Mouse (Mus musculus): ENCODE results near the gene Trim40. TPM values are rescaled to one million over a fixed set of nuclear protein-coding genes. Genes with fewer than 3 reads are reported as not detected.
"Not testable (repeated sequence)": the region's sequence is repeated elsewhere in the genome, so short reads cannot be mapped to it uniquely, and the experiment has no call there.

Gene Trim40
- polyA plus RNA-seq, 1 experiment from 2014 or later, result not detected

DNA sequence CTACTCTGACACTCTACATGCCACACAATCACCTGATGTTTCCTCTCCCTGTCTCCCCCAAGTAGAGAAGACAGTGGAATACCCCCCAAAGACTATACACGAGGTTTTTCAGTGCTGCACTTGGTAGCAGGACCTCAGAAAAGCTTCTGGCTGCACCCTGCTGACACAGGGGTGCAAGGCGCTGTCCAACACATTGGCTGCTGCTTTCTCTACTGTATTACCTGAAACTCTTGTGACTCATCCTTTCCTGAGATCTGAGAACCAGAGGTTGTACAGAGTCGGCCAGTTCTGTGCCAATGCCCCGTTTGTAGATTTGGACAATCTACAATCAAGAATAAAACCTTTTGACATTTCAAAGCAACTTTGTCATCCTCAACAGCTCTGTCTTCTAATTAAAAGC lies 19.9 kb upstream of the Trim40 start:
- Histone ChIP-seq H3K9me3 (replicated peaks) (no peaks in the 10 kb centered on the region), H3K4me3 (no peak overlapping the region), H3K27me3 (ENCODE audit: low read depth, poor library complexity, severe bottlenecking) (no peaks in the 10 kb centered on the region), H3K36me3 (no peaks in the 10 kb centered on the region), H3K27ac (no peak overlapping the region), H3K4me1 (no peaks in the 10 kb centered on the region)
- no peak for DNase-seq (ENCODE audit: low spot score)
- 57% methylated on average over 4 of the region's 4 CpGs for WGBS

- DNase-seq (ENCODE audit: low spot score), result no peak
Observed at GRCm38 (mm10) chr17:36908235-36908634, 18.3 kb upstream of the Trim40 start.

GRCm38 (mm10) chr17:36903651-36904050 lies 13.7 kb upstream of the Trim40 start:
- no peak overlapping the region for H3K27ac ChIP-seq
- no peaks in the 10 kb centered on the region for H3K36me3 ChIP-seq
- 81% methylated on average over 3 of the region's 3 CpGs for WGBS
- H3K9me3 ChIP-seq (replicated peaks), result no peaks in the 10 kb centered on the region
- no peaks in the 10 kb centered on the region for H3K27me3 ChIP-seq (ENCODE audit: low read depth, poor library complexity, severe bottlenecking)
- H3K4me3 ChIP-seq, result no peak overlapping the region
- DNase-seq (ENCODE audit: low spot score), result no peak
- no peaks in the 10 kb centered on the region for H3K4me1 ChIP-seq

More at GRCm38 (mm10) chr17:36908235-36908634, 18.3 kb upstream of the Trim40 start:
- Histone ChIP-seq H3K27ac (no peak overlapping the region), H3K9me3 (replicated peaks) (no peaks in the 10 kb centered on the region), H3K4me3 (no peak overlapping the region), H3K4me1 (no peaks in the 10 kb centered on the region), H3K36me3 (no peaks in the 10 kb centered on the region), H3K27me3 (ENCODE audit: low read depth, poor library complexity, severe bottlenecking) (no peaks in the 10 kb centered on the region)
- 36% methylated on average over 1 of the region's 1 CpGs for WGBS

- no peak overlapping the region for H3K4me3 ChIP-seq
- no peaks in the 10 kb centered on the region for H3K36me3 ChIP-seq
- H3K27ac ChIP-seq, result no peak overlapping the region
- no peak for DNase-seq (ENCODE audit: low spot score)
- no peaks in the 10 kb centered on the region for H3K27me3 ChIP-seq (ENCODE audit: low read depth, poor library complexity, severe bottlenecking)
- H3K4me1 ChIP-seq, result no peaks in the 10 kb centered on the region
- H3K9me3 ChIP-seq (replicated peaks), result no peaks in the 10 kb centered on the region
- 35% methylated on average over 1 of the region's 1 CpGs for WGBS
Observed at GRCm38 (mm10) chr17:36900691-36901090, 10.8 kb upstream of the Trim40 start.

- DNase-seq (ENCODE audit: low spot score), result no peak
- Histone ChIP-seq H3K27me3 (ENCODE audit: low read depth, poor library complexity, severe bottlenecking) (no peaks in the 10 kb centered on the region), H3K4me1 (no peaks in the 10 kb centered on the region), H3K36me3 (no peaks in the 10 kb centered on the region), H3K9me3 (replicated peaks) (no peaks in the 10 kb centered on the region), H3K4me3 (no peak overlapping the region), H3K27ac (no peak overlapping the region)
- 83% methylated on average over 5 of the region's 5 CpGs for WGBS
Observed at GRCm38 (mm10) chr17:36900001-36900400, 10.1 kb upstream of the Trim40 start.

GRCm38 (mm10) chr17:36899376-36899775 lies 9.5 kb upstream of the Trim40 start:
- no peak overlapping the region for H3K27ac ChIP-seq
- 84% methylated on average over 4 of the region's 4 CpGs for WGBS
- no peaks in the 10 kb centered on the region for H3K27me3 ChIP-seq (ENCODE audit: low read depth, poor library complexity, severe bottlenecking)
- no peak for DNase-seq (ENCODE audit: low spot score)
- no peak overlapping the region for H3K4me3 ChIP-seq
- H3K4me1 ChIP-seq, result no peaks in the 10 kb centered on the region
- no peaks in the 10 kb centered on the region for H3K36me3 ChIP-seq
- H3K9me3 ChIP-seq (replicated peaks), result no peaks in the 10 kb centered on the region

GRCm38 (mm10) chr17:36897552-36898205 lies 7.8 kb upstream of the Trim40 start, which contains the start of gene Trim31:
Gene Trim31, plus strand, starts transcription at chr17:36898118.
- Histone ChIP-seq H3K27ac (no peak within 1 kb of the TSS), H3K4me1 (no peaks in the 10 kb centered on the region)
- WGBS, result 64% methylated on average over 6 of the region's 6 CpGs

GRCm38 (mm10) chr17:36897065-36897464 lies 7.1 kb upstream of the Trim40 start:
- H3K9me3 ChIP-seq (replicated peaks), result no peaks in the 10 kb centered on the region
- H3K4me1 ChIP-seq, result no peaks in the 10 kb centered on the region
- no peaks in the 10 kb centered on the region for H3K27me3 ChIP-seq (ENCODE audit: low read depth, poor library complexity, severe bottlenecking)
- H3K27ac ChIP-seq, result no peak overlapping the region
- DNase-seq (ENCODE audit: low spot score), result no peak
- no peak overlapping the region for H3K4me3 ChIP-seq
- H3K36me3 ChIP-seq, result no peaks in the 10 kb centered on the region

More at GRCm38 (mm10) chr17:36897552-36898205, 7.8 kb upstream of the Trim40 start, which contains the start of gene Trim31:
- DNase-seq (ENCODE audit: low spot score), result no peak
- Histone ChIP-seq H3K27me3 (ENCODE audit: low read depth, poor library complexity, severe bottlenecking) (no peaks in the 10 kb centered on the region), H3K9me3 (replicated peaks) (no peaks in the 10 kb centered on the region), H3K4me3 (no peak within 1 kb of the TSS), H3K36me3 (no peaks in the 10 kb centered on the region)

DNA sequence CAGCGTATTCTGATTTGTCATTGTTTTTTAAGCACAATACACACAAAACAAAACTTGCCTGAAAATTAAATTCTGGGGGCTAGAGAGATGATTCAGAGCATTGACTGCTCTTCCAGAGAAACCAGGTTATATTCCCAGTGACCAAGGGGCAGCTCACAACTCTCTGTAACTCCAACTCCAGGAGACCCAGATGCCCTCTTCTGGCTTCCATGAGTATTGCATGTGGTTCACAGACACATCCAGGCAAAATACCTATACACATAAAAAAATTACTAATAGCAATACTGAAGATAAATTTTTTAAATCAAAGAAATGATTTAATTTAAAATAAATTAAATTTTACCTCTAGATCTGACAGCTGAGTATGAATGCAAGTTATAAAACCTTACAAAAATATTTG lies 6.7 kb upstream of the Trim40 start:
- DNase-seq (ENCODE audit: low spot score), result peak; percentile 42
- no peaks in the 10 kb centered on the region for H3K27me3 ChIP-seq (ENCODE audit: low read depth, poor library complexity, severe bottlenecking)
- H3K36me3 ChIP-seq, result no peaks in the 10 kb centered on the region
- no peak overlapping the region for H3K27ac ChIP-seq
- no peak overlapping the region for H3K4me3 ChIP-seq
- H3K9me3 ChIP-seq (replicated peaks), result no peaks in the 10 kb centered on the region
- WGBS, result 88% methylated on average over 1 of the region's 1 CpGs
- no peaks in the 10 kb centered on the region for H3K4me1 ChIP-seq

- H3K36me3 ChIP-seq, result no peaks in the 10 kb centered on the region
- no peak for DNase-seq (ENCODE audit: low spot score)
- H3K27me3 ChIP-seq (ENCODE audit: low read depth, poor library complexity, severe bottlenecking), result no peaks in the 10 kb centered on the region
- H3K4me1 ChIP-seq, result no peaks in the 10 kb centered on the region
- H3K27ac ChIP-seq, result no peak overlapping the region
- 77% methylated on average over 5 of the region's 5 CpGs for WGBS
- no peaks in the 10 kb centered on the region for H3K9me3 ChIP-seq (replicated peaks)
- no peak overlapping the region for H3K4me3 ChIP-seq
Observed at GRCm38 (mm10) chr17:36893387-36893786, 3.5 kb upstream of the Trim40 start.

- H3K36me3 ChIP-seq, result no peaks in the 10 kb centered on the region
- 20% methylated on average over 2 of the region's 2 CpGs for WGBS
Observed at GRCm38 (mm10) chr17:36892362-36892761, 2.4 kb upstream of the Trim40 start.

DNA sequence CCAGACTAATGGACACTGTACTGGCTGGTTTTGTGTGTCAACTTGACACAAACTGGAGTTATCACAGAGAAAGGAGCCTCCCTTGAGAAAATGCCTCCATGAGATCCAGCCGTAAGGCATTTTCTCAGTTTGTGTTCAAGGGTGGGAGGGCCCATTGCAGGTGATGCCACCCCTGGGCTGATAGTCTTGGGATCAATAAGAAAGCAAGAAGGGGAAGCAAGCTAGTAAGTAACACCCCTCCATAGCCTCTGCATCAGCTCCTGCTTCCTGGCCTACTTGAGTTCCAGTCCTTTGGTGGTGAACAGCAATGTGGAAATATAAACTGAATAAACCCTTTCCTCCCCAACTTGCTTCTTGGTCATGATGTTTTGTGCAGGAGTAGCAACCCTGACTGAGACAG lies 1.6 kb upstream of the Trim40 start:
- DNase-seq (ENCODE audit: low spot score); H3K4me3 ChIP-seq; H3K4me1 ChIP-seq; H3K27me3 ChIP-seq (ENCODE audit: low read depth, poor library complexity, severe bottlenecking); H3K27ac ChIP-seq; H3K36me3 ChIP-seq; H3K9me3 ChIP-seq (replicated peaks): not testable (repeated sequence)
- 85% methylated on average over 1 of the region's 1 CpGs for WGBS

More at GRCm38 (mm10) chr17:36892362-36892761, 2.4 kb upstream of the Trim40 start:
- no peaks in the 10 kb centered on the region for H3K9me3 ChIP-seq (replicated peaks)
- no peak overlapping the region for H3K27ac ChIP-seq
- peak; percentile 45 for DNase-seq (ENCODE audit: low spot score)
- no peaks in the 10 kb centered on the region for H3K4me1 ChIP-seq
- H3K27me3 ChIP-seq (ENCODE audit: low read depth, poor library complexity, severe bottlenecking), result no peaks in the 10 kb centered on the region
- no peak overlapping the region for H3K4me3 ChIP-seq

DNA sequence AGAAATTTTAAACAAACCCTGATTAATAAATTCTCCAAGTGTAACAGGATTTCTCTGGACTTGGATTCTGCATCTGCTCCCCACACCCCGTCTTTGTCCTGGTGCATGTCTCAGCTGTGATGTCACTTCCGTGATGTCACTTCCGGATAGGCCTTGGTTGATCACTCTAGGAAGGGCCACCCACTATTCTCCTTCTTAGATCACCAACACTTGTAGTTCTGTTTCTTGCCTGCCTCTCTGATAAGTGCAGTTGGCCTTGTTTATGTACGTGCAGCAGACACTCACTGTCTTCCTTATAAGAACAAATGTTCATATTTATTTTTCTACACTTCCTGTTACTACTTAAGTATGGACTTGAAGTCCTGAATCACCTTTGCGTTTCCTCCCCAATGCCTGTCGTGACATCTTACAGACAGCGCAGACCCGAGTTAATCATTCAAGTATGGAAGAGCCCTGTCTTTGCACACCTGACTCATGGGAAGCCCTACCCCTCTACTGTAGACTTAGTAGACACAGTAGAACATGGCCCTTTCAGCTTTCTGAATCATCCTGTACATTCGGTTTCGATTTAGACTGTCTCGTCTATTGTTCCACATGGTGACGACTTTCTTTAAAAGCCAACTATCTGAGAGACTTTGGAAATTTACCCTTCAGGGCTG lies 4.7 kb downstream of the Trim40 start:
- DNase-seq (ENCODE audit: low spot score), result no peak
- no peaks in the 10 kb centered on the region for H3K9me3 ChIP-seq (replicated peaks)
- no peaks in the 10 kb centered on the region for H3K4me1 ChIP-seq
- no peaks in the 10 kb centered on the region for H3K27me3 ChIP-seq (ENCODE audit: low read depth, poor library complexity, severe bottlenecking)
- no peaks in the 10 kb centered on the region for H3K36me3 ChIP-seq
- no peak overlapping the region for H3K27ac ChIP-seq
- WGBS, result 95% methylated on average over 12 of the region's 12 CpGs
- no peak overlapping the region for H3K4me3 ChIP-seq
